Comparison of ENCODE assay signal across 20 mouse cellular contexts in the genomic region with DNA sequence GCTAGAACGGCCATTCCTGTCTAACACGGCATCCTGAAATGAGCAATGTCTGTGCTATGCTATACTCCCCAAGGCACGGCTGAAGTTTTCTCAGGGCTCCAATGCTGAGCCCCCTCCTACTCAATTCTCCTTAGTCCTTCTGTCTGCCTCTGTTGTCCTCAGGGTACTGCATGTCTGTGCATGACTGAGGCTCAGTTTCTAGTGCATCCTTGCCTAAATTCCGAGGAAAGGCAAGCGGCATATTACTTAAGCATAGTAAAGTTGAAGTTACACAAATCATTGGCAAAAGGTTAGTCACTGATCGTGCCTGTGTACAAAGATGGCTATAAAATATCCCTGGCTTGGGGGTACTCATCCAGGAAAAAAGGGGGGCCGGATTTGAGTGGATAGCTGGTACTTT.
"Had no signal": no experiment of that assay in that cellular context is flagged by ENCODE, and none has a peak within 500 bp of the region (broad histone marks: within the 10 kb centered on the region; RNA-seq: fewer than 3 reads in every experiment).

No protein-coding gene starts in this region.

- H3K27me3 ChIP-seq: kidney, embryonic 15.5 days; limb, embryonic 15.5 days; neural tube, embryonic 12.5 days; stomach, embryonic 15.5 days had no signal

- DNase-seq: kidney, adult 11 months; kidney, adult 8-10 months; kidney, postnatal 10 days; kidney, postnatal 4 days; layer of hippocampus, adult 9-11 months; liver, postnatal 0 days; lung, embryonic 14.5 days; midbrain, embryonic 14.5 days; retina, postnatal 1 day; right cerebral cortex, postnatal 25 days; spleen, adult 18-20 months; thymus, postnatal 25 days had no signal

- H3K4me1 ChIP-seq: limb, embryonic 15.5 days; neural tube, embryonic 12.5 days; stomach, embryonic 15.5 days had no signal

- H3K4me2 ChIP-seq: kidney, embryonic 15.5 days; limb, embryonic 15.5 days; liver, embryonic 11.5 days; lung, embryonic 14.5 days; neural tube, embryonic 12.5 days; stomach, embryonic 15.5 days had no signal

- H3K9ac ChIP-seq: kidney, embryonic 15.5 days; limb, embryonic 15.5 days; liver, embryonic 14.5 days; liver, postnatal 0 days; lung, embryonic 14.5 days; neural tube, embryonic 12.5 days; stomach, embryonic 15.5 days had no signal

- H3K27ac ChIP-seq: kidney, embryonic 15.5 days; layer of hippocampus, adult 2 months; limb, embryonic 15.5 days; liver, embryonic 14.5 days; neural tube, embryonic 12.5 days; stomach, embryonic 15.5 days had no signal

- H3K36me3 ChIP-seq: kidney, embryonic 15.5 days; limb, embryonic 15.5 days; neural tube, embryonic 12.5 days; stomach, embryonic 15.5 days had no signal

- H3K9me3 ChIP-seq: kidney, embryonic 15.5 days; limb, embryonic 15.5 days; neural tube, embryonic 12.5 days; stomach, embryonic 15.5 days had no signal

- ATAC-seq: liver, postnatal 0 days; lung, postnatal 0 days had no signal

- H3K4me3 ChIP-seq: kidney, embryonic 15.5 days; layer of hippocampus, adult 2 months; limb, embryonic 15.5 days; neural tube, embryonic 12.5 days; stomach, embryonic 15.5 days had no signal
